ENCODE assay signal across 17 mouse cellular contexts in the genomic region with DNA sequence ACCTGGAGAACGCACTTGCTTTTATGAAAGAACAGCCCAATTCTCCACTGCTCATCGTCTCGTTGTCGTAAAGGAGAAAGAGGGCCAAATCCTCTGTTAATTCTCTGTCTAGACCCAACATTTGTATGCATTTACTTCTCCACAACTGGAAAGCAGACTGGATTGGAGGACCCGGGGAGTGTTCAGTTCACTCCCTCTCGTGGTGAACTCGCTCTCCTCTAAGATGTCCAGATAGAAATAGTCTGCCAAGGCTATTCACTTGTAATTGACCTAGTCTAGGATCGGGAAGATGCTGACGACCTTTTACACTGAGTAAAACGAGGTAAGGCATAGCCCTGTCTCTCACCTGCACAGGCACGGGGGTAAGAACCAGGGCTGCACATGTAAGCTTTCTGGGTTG. TPM values are rescaled to one million over a fixed set of nuclear protein-coding genes. Genes with fewer than 3 reads are reported as not detected.
A peak's percentile ranks its signal among the peaks of the same experiment; 100 is the strongest.
DNase-seq lines count a peak whose midpoint lies in the region; ATAC-seq and TF ChIP-seq lines count a peak whose summit lies in the region.
"Had no signal": no experiment of that assay in that cellular context is flagged by ENCODE, and none has a peak within 500 bp of the region (broad histone marks: within the 10 kb centered on the region; RNA-seq: fewer than 3 reads in every experiment).

No protein-coding gene starts in this region.

- H3K4me1 ChIP-seq in forebrain, embryonic 12.5 days: peaks cover 36% of the 10 kb centered on the region
- peaks cover 32% of the 10 kb centered on the region for H3K4me1 ChIP-seq in hindbrain, embryonic 14.5 days (replicated peaks; ENCODE audit: control insufficient read depth, insufficient read depth, low read length)
- H3K4me1 ChIP-seq in midbrain, embryonic 16.5 days (ENCODE audit: control insufficient read depth, insufficient read depth, low read length): peaks cover 28% of the 10 kb centered on the region

- H3K9ac ChIP-seq in forebrain, embryonic 12.5 days: peak overlapping the region; percentile 50
- peak overlapping the region; percentile 1; the same call in 1 of the 2 replicates for H3K9ac ChIP-seq in hindbrain, embryonic 14.5 days
- 0 out of 2 replicates have a peak overlapping the region, but pooled peaks have one; percentile 50 for H3K9ac ChIP-seq in midbrain, embryonic 16.5 days (ENCODE audit: low read depth, low read length)
- H3K9ac ChIP-seq: embryonic facial prominence, embryonic 12.5 days; liver, embryonic 12.5 days had no signal

- H3K9me3 ChIP-seq in forebrain, embryonic 12.5 days: no peaks in the 10 kb centered on the region
- no peaks in the 10 kb centered on the region for H3K9me3 ChIP-seq in hindbrain, embryonic 14.5 days (ENCODE audit: control insufficient read depth, low read length)
- H3K9me3 ChIP-seq in midbrain, embryonic 16.5 days (replicated peaks; ENCODE audit: control insufficient read depth, low read length, poor library complexity, severe bottlenecking): no peaks in the 10 kb centered on the region
- H3K9me3 ChIP-seq: embryonic facial prominence, embryonic 12.5 days; heart, embryonic 10.5 days; liver, embryonic 12.5 days had no signal

- peak overlapping the region; percentile 97 for H3K4me3 ChIP-seq in forebrain, embryonic 12.5 days (replicated peaks)
- H3K4me3 ChIP-seq in hindbrain, embryonic 14.5 days (replicated peaks; ENCODE audit: low read length): peak overlapping the region; percentile 96
- H3K4me3 ChIP-seq in midbrain, embryonic 16.5 days (ENCODE audit: low read depth, low read length): peak overlapping the region; percentile 39
- H3K4me3 ChIP-seq: embryonic facial prominence, embryonic 12.5 days; heart, embryonic 10.5 days; liver, embryonic 12.5 days had no signal

- no peak for TF ChIP-seq POLR2A in brain, embryonic 14.5 days (IDR thresholded peaks at IDR 0.05; ENCODE audit: borderline replicate concordance, extremely low read depth, insufficient read depth, insufficient read length, poor library complexity, severe bottlenecking)

- 47% methylated on average over 11 of the region's 11 CpGs for WGBS in forebrain, embryonic 12.5 days
- 50% methylated on average over 11 of the region's 11 CpGs for WGBS in hindbrain, embryonic 14.5 days
- WGBS in midbrain, embryonic 16.5 days: 23% methylated on average over 11 of the region's 11 CpGs

- H3K4me2 ChIP-seq in forebrain, embryonic 12.5 days: peak overlapping the region; percentile 53
- H3K4me2 ChIP-seq in hindbrain, embryonic 14.5 days (replicated peaks): peak overlapping the region; percentile 56
- H3K4me2 ChIP-seq in midbrain, embryonic 16.5 days (ENCODE audit: low read length): peak overlapping the region; percentile 77
- H3K4me2 ChIP-seq: liver, embryonic 12.5 days had no signal

- peak; percentile 71 for DNase-seq in brain, embryonic 14.5 days (ENCODE audit: low read depth)
- DNase-seq in hindbrain, embryonic 14.5 days (ENCODE audit: low spot score): no peak
- DNase-seq in embryo, embryonic 10.5 days (ENCODE audit: low spot score): no peak
- DNase-seq in cerebellum, adult 8-10 months: no peak
- DNase-seq: cerebellum, adult 9-11 months; gastrocnemius, postnatal 25 days; heart, postnatal 36 days; right cerebral cortex, postnatal 4 days had no signal

- H3K27me3 ChIP-seq in forebrain, embryonic 12.5 days: no peaks in the 10 kb centered on the region
- no peaks in the 10 kb centered on the region for H3K27me3 ChIP-seq in hindbrain, embryonic 14.5 days (ENCODE audit: control insufficient read depth, insufficient read depth, low read length)
- no peaks in the 10 kb centered on the region for H3K27me3 ChIP-seq in midbrain, embryonic 16.5 days (ENCODE audit: control insufficient read depth, insufficient read depth, low read depth, low read length)
- H3K27me3 ChIP-seq: embryonic facial prominence, embryonic 12.5 days had no signal

- 0 out of 2 replicates have a peak overlapping the region, but pooled peaks have one; percentile 25 for H3K27ac ChIP-seq in forebrain, embryonic 12.5 days
- peak overlapping the region; percentile 57; the same call in 1 of the 2 replicates for H3K27ac ChIP-seq in hindbrain, embryonic 14.5 days
- no peak overlapping the region; the same call in 1 of the 2 replicates for H3K27ac ChIP-seq in midbrain, embryonic 16.5 days (ENCODE audit: low read length)
- H3K27ac ChIP-seq: embryonic facial prominence, embryonic 12.5 days; heart, embryonic 10.5 days; liver, embryonic 12.5 days had no signal

- ATAC-seq in forebrain, embryonic 12.5 days (ENCODE audit: low FRiP score): no peak
- ATAC-seq in hindbrain, embryonic 14.5 days (ENCODE audit: low FRiP score): no peak
- ATAC-seq in midbrain, embryonic 16.5 days: no peak
- no peak for ATAC-seq in inflammation-experienced regulatory T-cells, adult 6 months
- ATAC-seq: activated CD4-positive, CD25-positive, alpha-beta regulatory T cell, adult 4 months; CD4-positive, CD25-positive, alpha-beta regulatory T cell, adult 4 months; liver, embryonic 12.5 days; lung, postnatal 0 days had no signal

- peaks cover 6% of the 10 kb centered on the region; the same call in 1 of the 2 replicates for H3K36me3 ChIP-seq in forebrain, embryonic 12.5 days (replicated peaks)
- H3K36me3 ChIP-seq in hindbrain, embryonic 14.5 days (replicated peaks; ENCODE audit: control insufficient read depth, insufficient read depth): no peaks in the 10 kb centered on the region
- H3K36me3 ChIP-seq in midbrain, embryonic 16.5 days (ENCODE audit: control insufficient read depth, insufficient read depth, low read length): no peaks in the 10 kb centered on the region
- H3K36me3 ChIP-seq: embryonic facial prominence, embryonic 12.5 days; heart, embryonic 10.5 days; liver, embryonic 12.5 days had no signal

- TF ChIP-seq CTCF in brain, embryonic 14.5 days (IDR thresholded peaks at IDR 0.05; ENCODE audit: borderline replicate concordance, extremely low read depth, insufficient read depth, insufficient read length): peak; percentile 9; the same call in 1 of the 2 replicates

RNA-seq across cellular contexts. Expression of a gene that starts 2.1 kb away (rescaled TPM):
- polyA plus RNA-seq in brain, embryonic 14.5 days (2012; rRNA removed): 66.8 and 80.0 TPM in 2 replicates
- polyA plus RNA-seq in forebrain, embryonic 12.5 days (2016; fragmentation: Nextera tagmentation; extraction: Ambion mirVana): 49.5 and 49.6 TPM in 2 replicates
- 50.6 and 50.8 TPM in 2 replicates for polyA plus RNA-seq in hindbrain, embryonic 14.5 days (2014; fragmentation: Nextera tagmentation; extraction: Ambion mirVana)
- polyA plus RNA-seq in midbrain, embryonic 16.5 days (2015; fragmentation: Nextera tagmentation; extraction: Ambion mirVana): 44.7 and 54.7 TPM in 2 replicates
- polyA plus RNA-seq in inflammation-experienced regulatory T-cells, adult 6 months (2017; shearing (Covaris generic)): not detected
- polyA plus RNA-seq: activated CD4-positive, CD25-positive, alpha-beta regulatory T cell, adult 4 months; CD4-positive, CD25-positive, alpha-beta regulatory T cell, adult 4 months had no signal

Comparison
In these comparisons a context has a peak if more than half of its experiments do, and no peak if none do; other contexts are left out.
1. H3K4me3 ChIP-seq: peak in every context shown above with its lines; median percentile 97 in forebrain, embryonic 12.5 days; 96 in hindbrain, embryonic 14.5 days; 39 in midbrain, embryonic 16.5 days.
2. RNA of a gene that starts 2.1 kb away (polyA plus RNA-seq): 66.8 to 80.0 TPM in brain, embryonic 14.5 days, 50.6 to 50.8 TPM in hindbrain, embryonic 14.5 days, 49.5 to 49.6 TPM in forebrain, embryonic 12.5 days and 44.7 to 54.7 TPM in midbrain, embryonic 16.5 days; not detected in inflammation-experienced regulatory T-cells, adult 6 months; every median in the first group is over 10 times any median in the second.
3. Peak in every context shown above with its lines, with median percentiles within 50 percentile points of each other: H3K4me2 ChIP-seq and H3K9ac ChIP-seq.